12 mouse cellular contexts compared by ENCODE assay signal in genomic region chr9:58489865-58490165, GRCm38 (mm10). TPM values are rescaled to one million over a fixed set of nuclear protein-coding genes. Genes with fewer than 3 reads are reported as not detected.
DNase-seq lines count a peak whose midpoint lies in the region; ATAC-seq and TF ChIP-seq lines count a peak whose summit lies in the region.
"Had no signal": no experiment of that assay in that cellular context is flagged by ENCODE, and none has a peak within 500 bp of the region (broad histone marks: within the 10 kb centered on the region; RNA-seq: fewer than 3 reads in every experiment).

No protein-coding gene starts in this region.

- no peak overlapping the region for H3K27ac ChIP-seq in intestine, embryonic 14.5 days (ENCODE audit: low read depth)
- H3K27ac ChIP-seq in intestine, embryonic 16.5 days (ENCODE audit: low read length): no peak overlapping the region
- 0 out of 2 replicates have a peak overlapping the region, but pooled peaks have one; percentile 36 for H3K27ac ChIP-seq in embryonic facial prominence, embryonic 10.5 days (replicated peaks)
- H3K27ac ChIP-seq in forebrain, postnatal 0 days (ENCODE audit: low read depth, low read length): no peak overlapping the region
- H3K27ac ChIP-seq in midbrain, embryonic 15.5 days: peak overlapping the region; percentile 94; the same call in 1 of the 2 replicates
- H3K27ac ChIP-seq in liver, embryonic 12.5 days: no peak overlapping the region

- no peak for TF ChIP-seq CTCF in forebrain, postnatal 0 days (IDR thresholded peaks at IDR 0.05; ENCODE audit: low read depth)

- H3K4me1 ChIP-seq in intestine, embryonic 14.5 days (replicated peaks; ENCODE audit: control insufficient read depth, insufficient read depth, low read length): no peaks in the 10 kb centered on the region; the same call in 1 of the 2 replicates
- H3K4me1 ChIP-seq in intestine, embryonic 16.5 days (ENCODE audit: control insufficient read depth, insufficient read depth, low read length): peaks cover 6% of the 10 kb centered on the region; the same call in 1 of the 2 replicates
- peaks cover 45% of the 10 kb centered on the region for H3K4me1 ChIP-seq in embryonic facial prominence, embryonic 10.5 days
- peaks cover 14% of the 10 kb centered on the region; the same call in 1 of the 2 replicates for H3K4me1 ChIP-seq in forebrain, postnatal 0 days (ENCODE audit: insufficient read depth)
- H3K4me1 ChIP-seq in midbrain, embryonic 15.5 days: peaks cover 39% of the 10 kb centered on the region
- H3K4me1 ChIP-seq in liver, embryonic 12.5 days: peaks cover 8% of the 10 kb centered on the region; the same call in 1 of the 2 replicates

- H3K36me3 ChIP-seq in intestine, embryonic 14.5 days (ENCODE audit: control insufficient read depth, insufficient read depth, low read length): no peaks in the 10 kb centered on the region; the same call in 1 of the 2 replicates
- no peaks in the 10 kb centered on the region for H3K36me3 ChIP-seq in intestine, embryonic 16.5 days (ENCODE audit: control insufficient read depth, insufficient read depth, low read length)
- peaks cover 3% of the 10 kb centered on the region; the same call in 1 of the 2 replicates for H3K36me3 ChIP-seq in embryonic facial prominence, embryonic 10.5 days (replicated peaks)
- no peaks in the 10 kb centered on the region; the same call in 1 of the 2 replicates for H3K36me3 ChIP-seq in forebrain, postnatal 0 days (ENCODE audit: insufficient read depth)
- no peaks in the 10 kb centered on the region; the same call in 1 of the 2 replicates for H3K36me3 ChIP-seq in midbrain, embryonic 15.5 days (replicated peaks)
- H3K36me3 ChIP-seq in liver, embryonic 12.5 days: no peaks in the 10 kb centered on the region

- no peak overlapping the region for H3K9ac ChIP-seq in intestine, embryonic 14.5 days (ENCODE audit: low read length)
- H3K9ac ChIP-seq in intestine, embryonic 16.5 days (ENCODE audit: low read depth, low read length): no peak overlapping the region
- peak overlapping the region; percentile 90 for H3K9ac ChIP-seq in forebrain, postnatal 0 days
- peak overlapping the region; percentile 81 for H3K9ac ChIP-seq in midbrain, embryonic 15.5 days
- no peak overlapping the region for H3K9ac ChIP-seq in liver, embryonic 12.5 days

- H3K4me2 ChIP-seq in intestine, embryonic 14.5 days (ENCODE audit: low read length): peak overlapping the region; percentile 99
- H3K4me2 ChIP-seq in intestine, embryonic 16.5 days (ENCODE audit: low read depth, low read length): no peak overlapping the region
- peak overlapping the region; percentile 90 for H3K4me2 ChIP-seq in forebrain, postnatal 0 days (ENCODE audit: low read depth)
- peak overlapping the region; percentile 90 for H3K4me2 ChIP-seq in midbrain, embryonic 15.5 days
- H3K4me2 ChIP-seq in liver, embryonic 12.5 days: no peak overlapping the region

- no peak for DNase-seq in intestine, embryonic 14.5 days (ENCODE audit: low spot score)
- peak; percentile 14 for DNase-seq in embryonic facial prominence, embryonic 10.5 days (ENCODE audit: low spot score)
- DNase-seq in forebrain, postnatal 0 days: no peak
- DNase-seq in ovary, postnatal 36 days (ENCODE audit: low spot score): no peak
- no peak for DNase-seq in layer of hippocampus, postnatal 10 days (ENCODE audit: low spot score in 2 of 2)
- DNase-seq: heart, postnatal 36 days had no signal

- H3K4me3 ChIP-seq in intestine, embryonic 14.5 days (ENCODE audit: low read depth, low read length): peak overlapping the region; percentile 54; the same call in 1 of the 2 replicates
- H3K4me3 ChIP-seq in intestine, embryonic 16.5 days (ENCODE audit: low read length): no peak overlapping the region
- H3K4me3 ChIP-seq in embryonic facial prominence, embryonic 10.5 days: peak overlapping the region; percentile 79
- H3K4me3 ChIP-seq in forebrain, postnatal 0 days (ENCODE audit: low read depth, low read length): peak overlapping the region; percentile 85
- peak overlapping the region; percentile 70 for H3K4me3 ChIP-seq in midbrain, embryonic 15.5 days
- no peak overlapping the region for H3K4me3 ChIP-seq in liver, embryonic 12.5 days

- ATAC-seq in intestine, embryonic 14.5 days (replicated peaks; ENCODE audit: low FRiP score, low TSS enrichment, low read depth): no peak
- no peak for ATAC-seq in intestine, embryonic 16.5 days
- ATAC-seq in forebrain, postnatal 0 days: no peak
- ATAC-seq in midbrain, embryonic 15.5 days (replicated peaks): peak; percentile 32; the same call in 1 of the 2 replicates
- ATAC-seq in liver, embryonic 12.5 days: no peak

- H3K9me3 ChIP-seq in intestine, embryonic 14.5 days (ENCODE audit: control insufficient read depth, low read length): no peaks in the 10 kb centered on the region
- no peaks in the 10 kb centered on the region for H3K9me3 ChIP-seq in intestine, embryonic 16.5 days (ENCODE audit: control insufficient read depth, low read length)
- H3K9me3 ChIP-seq in embryonic facial prominence, embryonic 10.5 days: no peaks in the 10 kb centered on the region
- no peaks in the 10 kb centered on the region for H3K9me3 ChIP-seq in forebrain, postnatal 0 days (ENCODE audit: low read length)
- no peaks in the 10 kb centered on the region for H3K9me3 ChIP-seq in midbrain, embryonic 15.5 days
- H3K9me3 ChIP-seq in liver, embryonic 12.5 days (replicated peaks): no peaks in the 10 kb centered on the region

- WGBS in intestine, embryonic 14.5 days: 17% methylated on average over 7 of the region's 7 CpGs
- WGBS in intestine, embryonic 16.5 days: 22% methylated on average over 7 of the region's 7 CpGs
- 8% methylated on average over 7 of the region's 7 CpGs for WGBS in embryonic facial prominence, embryonic 10.5 days
- WGBS in forebrain, postnatal 0 days: 14% methylated on average over 7 of the region's 7 CpGs
- WGBS in midbrain, embryonic 15.5 days: 7% methylated on average over 7 of the region's 7 CpGs
- WGBS in liver, embryonic 12.5 days (ENCODE audit: insufficient replicate concordance): 12% methylated on average over 7 of the region's 7 CpGs

- H3K27me3 ChIP-seq in intestine, embryonic 14.5 days (replicated peaks; ENCODE audit: control insufficient read depth, insufficient read depth, low read length): peaks cover 22% of the 10 kb centered on the region
- H3K27me3 ChIP-seq in intestine, embryonic 16.5 days (replicated peaks; ENCODE audit: control insufficient read depth, insufficient read depth, low read length): peaks cover 25% of the 10 kb centered on the region
- H3K27me3 ChIP-seq in embryonic facial prominence, embryonic 10.5 days (replicated peaks; ENCODE audit: low read depth, poor library complexity, severe bottlenecking): peaks cover 79% of the 10 kb centered on the region
- no peaks in the 10 kb centered on the region for H3K27me3 ChIP-seq in forebrain, postnatal 0 days (ENCODE audit: insufficient read depth, low read length)
- H3K27me3 ChIP-seq in midbrain, embryonic 15.5 days (replicated peaks): 0 out of 2 replicates have a peak, but pooled peaks cover 4% of the 10 kb centered on the region
- peaks cover 81% of the 10 kb centered on the region for H3K27me3 ChIP-seq in liver, embryonic 12.5 days (replicated peaks)

RNA-seq across cellular contexts. Expression of gene Insyn1, which starts 1.4 kb away (rescaled TPM):
- 1.2 and 1.9 TPM in 2 replicates for polyA plus RNA-seq in intestine, embryonic 14.5 days (2014; fragmentation: Nextera tagmentation; extraction: Ambion mirVana)
- polyA plus RNA-seq in intestine, embryonic 16.5 days (2015; fragmentation: Nextera tagmentation; extraction: Ambion mirVana): 0.35 and 0.62 TPM in 2 replicates
- 0.85 and 1.1 TPM in 2 replicates for polyA plus RNA-seq in embryonic facial prominence, embryonic 10.5 days (2016; fragmentation: Nextera tagmentation; extraction: Ambion mirVana)
- 65.3 and 71.5 TPM in 2 replicates for total RNA-seq in forebrain, postnatal 0 days (2014; rRNA removed)
- 6.0 TPM in 2 replicates for polyA plus RNA-seq in forebrain, postnatal 0 days (2015; fragmentation: Nextera tagmentation; extraction: Ambion mirVana)
- polyA plus RNA-seq in midbrain, embryonic 15.5 days (2015; fragmentation: Nextera tagmentation; extraction: Ambion mirVana): 10.9 and 14.2 TPM in 2 replicates
- polyA plus RNA-seq in liver, embryonic 12.5 days (2016; fragmentation: Nextera tagmentation; extraction: Ambion mirVana): 0.19 and 0.41 TPM in 2 replicates
- total RNA-seq in layer of hippocampus, postnatal 10 days (2021): 100 to 1,000 TPM; 145 TPM
- total RNA-seq: MEL; neutrophil, adult 5-6 weeks had no signal
- polyA plus RNA-seq: liver, adult 2 months had no signal

Comparison
In these comparisons a context has a peak if more than half of its experiments do, and no peak if none do; other contexts are left out.
1. H3K4me2 ChIP-seq: peak in intestine, embryonic 14.5 days (single experiment), forebrain, postnatal 0 days (single experiment) and midbrain, embryonic 15.5 days (single experiment); none in intestine, embryonic 16.5 days (single experiment) and liver, embryonic 12.5 days (single experiment).
2. H3K4me3 ChIP-seq: peak in intestine, embryonic 14.5 days (single experiment), embryonic facial prominence, embryonic 10.5 days (single experiment), forebrain, postnatal 0 days (single experiment) and midbrain, embryonic 15.5 days (single experiment); none in intestine, embryonic 16.5 days (single experiment) and liver, embryonic 12.5 days (single experiment).
3. H3K27ac ChIP-seq: peak in embryonic facial prominence, embryonic 10.5 days (single experiment) and midbrain, embryonic 15.5 days (single experiment); none in intestine, embryonic 14.5 days (single experiment), intestine, embryonic 16.5 days (single experiment), forebrain, postnatal 0 days (single experiment) and liver, embryonic 12.5 days (single experiment).
4. H3K9ac ChIP-seq: peak in forebrain, postnatal 0 days (single experiment) and midbrain, embryonic 15.5 days (single experiment); none in intestine, embryonic 14.5 days (single experiment), intestine, embryonic 16.5 days (single experiment) and liver, embryonic 12.5 days (single experiment).